Mouse (Mus musculus): ENCODE measurements around the gene Acad8. TPM values are rescaled to one million over a fixed set of nuclear protein-coding genes. Genes with fewer than 3 reads are reported as not detected.

The Acad8 gene
- polyA plus RNA-seq, 1 experiment from 2014 or later: 40.8 TPM

- no peaks in the 10 kb centered on the region for H3K9me3 ChIP-seq (ENCODE audit: control insufficient read depth, low read length)
- ATAC-seq (ENCODE audit: insufficient read depth, low FRiP score, low TSS enrichment) (no peak), DNase-seq (ENCODE audit: low spot score) (no peak)
- H3K27me3 ChIP-seq (ENCODE audit: control insufficient read depth, insufficient read depth, low read length): no peaks in the 10 kb centered on the region
- H3K27ac ChIP-seq (ENCODE audit: low read depth, low read length): no peak overlapping the region
- H3K4me1 ChIP-seq (ENCODE audit: control insufficient read depth, insufficient read depth, low read length): peaks cover 1% of the 10 kb centered on the region; the same call in 1 of the 2 replicates
- H3K4me2 ChIP-seq (ENCODE audit: low read depth): no peak overlapping the region
- no peak overlapping the region for H3K4me3 ChIP-seq (ENCODE audit: low read depth, low read length)
- H3K9ac ChIP-seq (ENCODE audit: low read length): no peak overlapping the region
- WGBS: 96% methylated on average over 10 of the region's 10 CpGs
- no peaks in the 10 kb centered on the region; the same call in 1 of the 2 replicates for H3K36me3 ChIP-seq (ENCODE audit: control insufficient read depth, insufficient read depth, low read length)
These were observed 6.2 kb downstream of the Acad8 start for GRCm38 (mm10) chr9:26993118-26993517.

DNA sequence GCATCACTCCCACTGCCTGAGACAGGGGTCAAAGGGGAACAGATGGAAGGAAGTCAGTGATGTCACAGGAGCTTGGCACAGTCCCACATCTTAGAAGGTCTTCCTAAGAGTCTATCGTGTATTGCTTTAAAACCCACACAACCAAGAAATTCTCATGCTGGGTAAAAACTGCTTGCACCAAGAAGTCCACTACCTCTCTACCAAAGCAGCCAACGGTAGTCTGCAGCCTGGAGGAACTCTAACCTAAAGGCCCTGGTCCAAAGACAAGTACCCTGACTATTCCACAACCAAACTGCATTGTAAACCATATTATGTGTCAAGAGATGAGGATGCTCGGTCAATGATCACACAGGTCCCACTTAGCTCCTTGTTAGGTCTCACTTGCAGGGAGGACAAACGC lies 9.2 kb downstream of the Acad8 start:
- Histone ChIP-seq H3K9ac (ENCODE audit: low read length) (no peak overlapping the region), H3K27ac (ENCODE audit: low read depth, low read length) (no peak overlapping the region), H3K4me3 (ENCODE audit: low read depth, low read length) (no peak overlapping the region), H3K4me2 (ENCODE audit: low read depth) (no peak overlapping the region), H3K4me1 (ENCODE audit: control insufficient read depth, insufficient read depth, low read length) (no peaks in the 10 kb centered on the region), H3K36me3 (ENCODE audit: control insufficient read depth, insufficient read depth, low read length) (peaks cover 6% of the 10 kb centered on the region), H3K9me3 (ENCODE audit: control insufficient read depth, low read length) (no peaks in the 10 kb centered on the region), H3K27me3 (ENCODE audit: control insufficient read depth, insufficient read depth, low read length) (no peaks in the 10 kb centered on the region)
- no peak for ATAC-seq (ENCODE audit: insufficient read depth, low FRiP score, low TSS enrichment)
- 87% methylated on average over 4 of the region's 4 CpGs for WGBS
- no peak for DNase-seq (ENCODE audit: low spot score)

GRCm38 (mm10) chr9:26985668-26986277 lies 13.6 kb downstream of the Acad8 start:
- DNase-seq (ENCODE audit: low spot score) (no peak), ATAC-seq (ENCODE audit: insufficient read depth, low FRiP score, low TSS enrichment) (no peak)
- Histone ChIP-seq H3K27me3 (ENCODE audit: control insufficient read depth, insufficient read depth, low read length) (no peaks in the 10 kb centered on the region), H3K27ac (ENCODE audit: low read depth, low read length) (no peak overlapping the region), H3K4me3 (ENCODE audit: low read depth, low read length) (no peak overlapping the region), H3K36me3 (ENCODE audit: control insufficient read depth, insufficient read depth, low read length) (peaks cover 9% of the 10 kb centered on the region), H3K4me2 (ENCODE audit: low read depth) (no peak overlapping the region), H3K4me1 (ENCODE audit: control insufficient read depth, insufficient read depth, low read length) (no peaks in the 10 kb centered on the region), H3K9me3 (ENCODE audit: control insufficient read depth, low read length) (no peaks in the 10 kb centered on the region), H3K9ac (ENCODE audit: low read length) (no peak overlapping the region)
- 94% methylated on average over 6 of the region's 6 CpGs for WGBS

DNA sequence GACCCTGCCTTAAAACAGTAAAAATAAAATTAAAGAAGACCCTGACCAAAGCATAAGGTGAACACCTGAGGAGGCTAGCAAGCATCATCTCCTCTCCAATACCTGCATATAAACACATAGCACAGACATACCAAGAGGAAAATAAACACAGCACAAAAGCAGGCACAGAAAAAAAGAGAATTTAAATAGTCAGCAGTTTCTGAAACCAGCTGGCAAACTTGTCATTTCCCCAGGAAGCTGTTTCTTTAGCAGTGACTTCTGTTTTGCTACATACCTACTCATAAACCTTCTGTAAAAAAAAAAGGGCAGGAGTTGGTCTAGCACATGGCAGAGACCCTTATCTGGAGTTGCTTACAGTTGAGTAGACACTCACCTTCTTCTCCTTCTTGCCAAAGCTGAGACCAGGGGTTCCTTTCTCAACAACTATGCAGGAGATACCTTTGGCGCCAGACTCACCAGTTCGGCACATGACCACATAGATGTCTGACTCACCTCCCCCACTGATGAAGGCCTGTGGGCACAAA lies 14.2 kb downstream of the Acad8 start:
- H3K4me3 ChIP-seq (ENCODE audit: low read depth, low read length): no peak overlapping the region
- WGBS: 90% methylated on average over 2 of the region's 2 CpGs
- peaks cover 9% of the 10 kb centered on the region for H3K36me3 ChIP-seq (ENCODE audit: control insufficient read depth, insufficient read depth, low read length)
- H3K4me1 ChIP-seq (ENCODE audit: control insufficient read depth, insufficient read depth, low read length): no peaks in the 10 kb centered on the region
- no peak overlapping the region for H3K4me2 ChIP-seq (ENCODE audit: low read depth)
- no peak overlapping the region for H3K9ac ChIP-seq (ENCODE audit: low read length)
- H3K27ac ChIP-seq (ENCODE audit: low read depth, low read length): no peak overlapping the region
- H3K27me3 ChIP-seq (ENCODE audit: control insufficient read depth, insufficient read depth, low read length): no peaks in the 10 kb centered on the region
- no peak for DNase-seq (ENCODE audit: low spot score)
- no peaks in the 10 kb centered on the region for H3K9me3 ChIP-seq (ENCODE audit: control insufficient read depth, low read length)
- no peak for ATAC-seq (ENCODE audit: insufficient read depth, low FRiP score, low TSS enrichment)

DNA sequence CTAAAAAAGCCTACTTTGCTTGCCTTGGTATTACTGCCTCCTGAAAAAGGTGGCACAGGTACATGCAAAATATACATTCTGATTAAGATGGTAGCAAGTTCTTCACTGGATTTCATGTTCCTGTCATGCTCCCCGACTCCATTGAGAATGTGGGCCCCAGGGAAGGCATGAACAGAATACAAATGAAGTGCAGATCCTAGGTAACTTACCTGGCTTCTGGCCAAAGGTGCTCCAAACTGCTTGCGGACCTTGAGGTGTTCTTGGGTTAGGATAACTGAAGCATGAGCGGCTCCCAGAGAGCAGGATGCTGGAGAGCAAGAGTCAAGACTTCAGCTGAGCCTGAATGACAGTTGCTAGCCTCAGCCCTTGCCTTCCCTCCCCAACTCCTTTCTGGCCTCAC lies 20.6 kb downstream of the Acad8 start:
- Histone ChIP-seq H3K4me1 (ENCODE audit: control insufficient read depth, insufficient read depth, low read length) (no peaks in the 10 kb centered on the region), H3K36me3 (ENCODE audit: control insufficient read depth, insufficient read depth, low read length) (peaks cover 3% of the 10 kb centered on the region; the same call in 1 of the 2 replicates), H3K9me3 (ENCODE audit: control insufficient read depth, low read length) (no peaks in the 10 kb centered on the region), H3K27ac (ENCODE audit: low read depth, low read length) (no peak overlapping the region), H3K27me3 (ENCODE audit: control insufficient read depth, insufficient read depth, low read length) (no peaks in the 10 kb centered on the region), H3K4me2 (ENCODE audit: low read depth) (no peak overlapping the region), H3K4me3 (ENCODE audit: low read depth, low read length) (no peak overlapping the region), H3K9ac (ENCODE audit: low read length) (no peak overlapping the region)
- DNase-seq (ENCODE audit: low spot score) (no peak), ATAC-seq (ENCODE audit: insufficient read depth, low FRiP score, low TSS enrichment) (no peak)
- 97% methylated on average over 3 of the region's 3 CpGs for WGBS

DNA sequence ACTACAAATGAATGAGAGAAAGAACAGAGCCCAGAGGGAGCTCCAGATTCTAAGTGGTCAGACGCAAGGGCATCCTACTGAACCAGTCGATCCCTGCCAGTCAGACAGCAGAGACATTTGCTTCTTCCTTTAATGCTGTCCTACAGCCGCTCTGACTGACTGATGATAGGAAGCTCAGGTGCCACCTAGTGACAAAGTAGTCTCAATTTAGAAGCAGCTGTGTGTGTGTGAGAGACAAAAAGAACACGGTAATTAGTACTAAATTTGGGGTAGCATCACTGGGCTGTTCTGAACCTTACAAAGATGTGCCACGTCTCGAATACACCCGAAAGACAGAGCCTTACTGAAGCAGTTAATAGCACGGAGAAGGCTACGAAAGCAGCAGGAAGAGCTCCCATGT lies 21.6 kb downstream of the Acad8 start:
- Histone ChIP-seq H3K36me3 (ENCODE audit: control insufficient read depth, insufficient read depth, low read length) (peaks cover 3% of the 10 kb centered on the region; the same call in 1 of the 2 replicates), H3K9me3 (ENCODE audit: control insufficient read depth, low read length) (no peaks in the 10 kb centered on the region), H3K4me2 (ENCODE audit: low read depth) (no peak overlapping the region), H3K9ac (ENCODE audit: low read length) (no peak overlapping the region), H3K27me3 (ENCODE audit: control insufficient read depth, insufficient read depth, low read length) (no peaks in the 10 kb centered on the region), H3K27ac (ENCODE audit: low read depth, low read length) (no peak overlapping the region), H3K4me1 (ENCODE audit: control insufficient read depth, insufficient read depth, low read length) (no peaks in the 10 kb centered on the region), H3K4me3 (ENCODE audit: low read depth, low read length) (no peak overlapping the region)
- ATAC-seq (ENCODE audit: insufficient read depth, low FRiP score, low TSS enrichment): no peak
- DNase-seq (ENCODE audit: low spot score): no peak
- WGBS: 85% methylated on average over 9 of the region's 9 CpGs

GRCm38 (mm10) chr9:26947790-26948189 lies 51.6 kb downstream of the Acad8 start:
- Histone ChIP-seq H3K27me3 (ENCODE audit: control insufficient read depth, insufficient read depth, low read length) (no peaks in the 10 kb centered on the region), H3K4me2 (ENCODE audit: low read depth) (no peak overlapping the region), H3K27ac (ENCODE audit: low read depth, low read length) (no peak overlapping the region), H3K4me3 (ENCODE audit: low read depth, low read length) (no peak overlapping the region), H3K9ac (ENCODE audit: low read length) (no peak overlapping the region), H3K36me3 (ENCODE audit: control insufficient read depth, insufficient read depth, low read length) (no peaks in the 10 kb centered on the region), H3K4me1 (ENCODE audit: control insufficient read depth, insufficient read depth, low read length) (no peaks in the 10 kb centered on the region), H3K9me3 (ENCODE audit: control insufficient read depth, low read length) (no peaks in the 10 kb centered on the region)
- ATAC-seq (ENCODE audit: insufficient read depth, low FRiP score, low TSS enrichment) (no peak), DNase-seq (ENCODE audit: low spot score) (no peak)
- 76% methylated on average over 2 of the region's 2 CpGs for WGBS

DNA sequence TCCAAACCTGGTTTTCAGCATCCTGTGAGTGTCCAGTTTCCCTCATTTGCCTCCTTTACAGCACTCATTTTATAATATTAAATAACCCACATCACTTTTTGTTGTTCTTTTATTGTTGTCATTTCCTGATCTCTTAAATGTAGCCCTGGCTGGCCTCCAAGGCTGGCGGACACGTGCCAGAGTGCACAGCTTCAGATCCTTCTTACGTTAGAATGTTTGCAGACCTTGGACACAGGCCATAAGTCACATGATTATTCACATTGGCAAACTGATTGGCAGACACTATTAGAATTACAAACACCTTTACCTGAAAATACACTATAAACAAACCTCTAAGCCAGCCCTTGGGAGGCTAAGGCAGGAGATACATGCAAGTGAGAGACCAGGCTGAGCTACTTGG lies 75.2 kb downstream of the Acad8 start:
- no peak overlapping the region for H3K27ac ChIP-seq (ENCODE audit: low read depth, low read length)
- no peak for ATAC-seq (ENCODE audit: insufficient read depth, low FRiP score, low TSS enrichment)
- no peaks in the 10 kb centered on the region for H3K27me3 ChIP-seq (ENCODE audit: control insufficient read depth, insufficient read depth, low read length)
- no peak overlapping the region for H3K4me3 ChIP-seq (ENCODE audit: low read depth, low read length)
- no peak for DNase-seq (ENCODE audit: low spot score)
- no peak overlapping the region for H3K9ac ChIP-seq (ENCODE audit: low read length)
- no peak overlapping the region for H3K4me2 ChIP-seq (ENCODE audit: low read depth)
- no peaks in the 10 kb centered on the region for H3K4me1 ChIP-seq (ENCODE audit: control insufficient read depth, insufficient read depth, low read length)
- no peaks in the 10 kb centered on the region for H3K9me3 ChIP-seq (ENCODE audit: control insufficient read depth, low read length)
- no peaks in the 10 kb centered on the region for H3K36me3 ChIP-seq (ENCODE audit: control insufficient read depth, insufficient read depth, low read length)
- WGBS: 92% methylated on average over 3 of the region's 3 CpGs
